Mouse (Mus musculus) olfactory bulb, adult 2 months (tissue): ENCODE data around the gene Chic2. TPM values are rescaled to one million over a fixed set of nuclear protein-coding genes. Genes with fewer than 3 reads are reported as not detected.

ENCODE experiments used
- H3K27ac ChIP-seq: fragments of 200-500 bp; 2 replicates; pipeline ENCODE4 v1.5.1; 2012; ENCODE audit warnings: low read depth, low read length; ENCODE audit not compliant: insufficient read depth
- H3K4me1 ChIP-seq: fragments of 200-500 bp; 2 replicates; pipeline ENCODE4 v1.6.1; 2012; ENCODE audit warnings: low read length; ENCODE audit not compliant: control insufficient read depth, insufficient read depth
- H3K4me3 ChIP-seq: fragments of 200-500 bp; 2 replicates; pipeline ENCODE4 v1.5.1; 2012; ENCODE audit warnings: mild to moderate bottlenecking, low read depth, low read length, moderate library complexity; ENCODE audit not compliant: insufficient read depth
- CTCF ChIP-seq: fragments of 200-500 bp; IDR thresholded peaks from 2 replicates; pipeline ENCODE4 v1.5.1; 2012; ENCODE audit warnings: low read depth, mild to moderate bottlenecking, low read length, moderate library complexity; ENCODE audit not compliant: insufficient read depth
- POLR2A ChIP-seq: fragments of 200-500 bp; IDR thresholded peaks from 2 replicates; pipeline ENCODE4 v1.6.1; 2012; ENCODE audit warnings: mild to moderate bottlenecking, low read depth, low read length, moderate library complexity; ENCODE audit not compliant: insufficient read depth
- WGBS: fragments of 180-500 bp; shearing (Covaris S2); methylation state at CpG from one replicate; pipeline ENCODE4 v1.1.7; 2018; 5-methylcytosine and 5-hydroxymethylcytosine counted together
- polyA plus RNA-seq: library from polyadenylated mRNA; stranded (reverse); fragments of >200 nt; gene quantifications from 2 replicates; pipeline ENCODE4 v1.2.4, GENCODE M21; 2012; ENCODE audit warnings: low replicate concordance; ENCODE audit not compliant: missing spikeins, insufficient read depth, insufficient read length

Chic2 gene
- polyA plus RNA-seq, 1 experiment, result 415 TPM

- Histone ChIP-seq H3K4me3 (no peak overlapping the region), H3K4me1 (no peaks in the 10 kb centered on the region), H3K27ac (no peak overlapping the region)
- TF ChIP-seq POLR2A (no peak), CTCF (no peak)
- 61% methylated on average over 9 of the region's 9 CpGs for WGBS
These were observed 88.2 kb downstream of the Chic2 start for GRCm38 (mm10) chr5:74956335-74956734.

- Histone ChIP-seq H3K4me1 (no peaks in the 10 kb centered on the region), H3K4me3 (no peak overlapping the region), H3K27ac (no peak overlapping the region)
- 96% methylated on average over 1 of the region's 1 CpGs for WGBS
- no peak for TF ChIP-seq POLR2A
- TF ChIP-seq CTCF, result no peak
These were observed 89.0 kb downstream of the Chic2 start for GRCm38 (mm10) chr5:74955565-74955964.

- no peak for TF ChIP-seq CTCF
- no peak for TF ChIP-seq POLR2A
- WGBS, result 47% methylated on average over 2 of the region's 2 CpGs
- Histone ChIP-seq H3K4me3 (no peak overlapping the region), H3K27ac (no peak overlapping the region), H3K4me1 (peaks cover 5% of the 10 kb centered on the region; the same call in 1 of the 2 replicates)
These were observed 91.6 kb downstream of the Chic2 start for GRCm38 (mm10) chr5:74952938-74953337.

- Histone ChIP-seq H3K27ac (no peak overlapping the region), H3K4me3 (no peak overlapping the region), H3K4me1 (peaks cover 5% of the 10 kb centered on the region; the same call in 1 of the 2 replicates)
- no peak for TF ChIP-seq CTCF
- no peak for TF ChIP-seq POLR2A
- WGBS, result 89% methylated on average over 5 of the region's 5 CpGs
These were observed 93.2 kb downstream of the Chic2 start for GRCm38 (mm10) chr5:74951375-74951774.

- peaks cover 5% of the 10 kb centered on the region; the same call in 1 of the 2 replicates for H3K4me1 ChIP-seq
- no peak for TF ChIP-seq POLR2A
- no peak for TF ChIP-seq CTCF
- H3K4me3 ChIP-seq, result no peak overlapping the region
- H3K27ac ChIP-seq, result no peak overlapping the region
- WGBS, result 62% methylated on average over 7 of the region's 7 CpGs
These were observed 95.3 kb downstream of the Chic2 start for GRCm38 (mm10) chr5:74949298-74949697.

- Histone ChIP-seq H3K4me3 (no peak overlapping the region), H3K27ac (no peak overlapping the region), H3K4me1 (peaks cover 5% of the 10 kb centered on the region; the same call in 1 of the 2 replicates)
- 85% methylated on average over 8 of the region's 8 CpGs for WGBS
- TF ChIP-seq CTCF (no peak), POLR2A (no peak)
These were observed 96.1 kb downstream of the Chic2 start for GRCm38 (mm10) chr5:74948482-74948881.

Other genes starting within 250 kb of the Chic2 start
- gene Gsx2, start 30.8 kb upstream of the Chic2 start, polyA plus RNA-seq, result not detected in 2 replicates
- not detected in 2 replicates for gene Pdgfra, start 107.5 kb upstream of the Chic2 start, polyA plus RNA-seq